Mouse (Mus musculus): ENCODE results near the gene Zfp341. TPM values are rescaled to one million over a fixed set of nuclear protein-coding genes. Genes with fewer than 3 reads are reported as not detected.

Gene Zfp341
- total RNA-seq, 2 experiments from 2014 or later, result 3.3 to 3.6 TPM

- no peak for DNase-seq (ENCODE audit: low spot score in 2 of 2)
Measured at GRCm38 (mm10) chr2:154584931-154585601, 28.0 kb upstream of the Zfp341 start.

GRCm38 (mm10) chr2:154586405-154586804, 26.7 kb upstream of the Zfp341 start:
- DNase-seq (ENCODE audit: low spot score in 2 of 2), result no peak

DNA sequence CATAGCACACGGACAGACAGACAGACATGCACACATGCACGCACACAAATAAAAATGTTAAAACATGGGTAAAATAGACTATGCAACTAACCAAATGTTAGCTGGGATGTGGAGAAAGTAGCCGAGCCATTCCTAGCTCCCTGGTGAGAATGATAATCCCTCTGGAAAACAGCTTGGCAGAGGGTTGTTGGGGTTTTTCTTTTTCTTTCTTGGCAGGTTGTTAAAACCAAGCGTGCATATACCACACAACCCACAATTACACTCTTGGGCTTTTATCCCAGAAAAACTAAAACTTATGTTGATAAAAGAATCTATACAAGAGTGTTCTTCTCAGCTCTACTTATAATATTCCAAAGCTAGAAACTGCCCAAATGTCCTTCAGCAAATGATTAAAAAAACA, 24.0 kb upstream of the Zfp341 start:
- DNase-seq (ENCODE audit: low spot score in 2 of 2), result no peak

DNA sequence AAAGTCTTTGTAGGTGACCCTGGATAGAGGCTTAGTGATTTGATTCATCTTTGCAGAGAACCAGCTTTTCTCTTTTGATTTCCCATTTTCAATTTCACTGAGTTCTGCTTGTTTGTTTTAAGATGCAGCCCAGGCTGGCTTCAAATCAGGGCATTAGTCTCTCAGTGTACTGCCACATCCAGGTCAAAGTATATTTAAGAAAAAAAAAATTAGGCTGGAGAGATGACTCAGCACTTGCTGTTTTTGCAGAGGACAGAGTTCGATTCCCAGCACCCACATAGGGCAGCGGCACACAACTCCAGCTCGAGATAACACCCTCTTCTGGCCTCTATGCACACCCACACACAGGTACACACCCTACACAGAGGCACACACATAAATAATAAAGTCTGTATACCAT, 21.9 kb upstream of the Zfp341 start:
- no peak for DNase-seq (ENCODE audit: low spot score in 2 of 2)

DNA sequence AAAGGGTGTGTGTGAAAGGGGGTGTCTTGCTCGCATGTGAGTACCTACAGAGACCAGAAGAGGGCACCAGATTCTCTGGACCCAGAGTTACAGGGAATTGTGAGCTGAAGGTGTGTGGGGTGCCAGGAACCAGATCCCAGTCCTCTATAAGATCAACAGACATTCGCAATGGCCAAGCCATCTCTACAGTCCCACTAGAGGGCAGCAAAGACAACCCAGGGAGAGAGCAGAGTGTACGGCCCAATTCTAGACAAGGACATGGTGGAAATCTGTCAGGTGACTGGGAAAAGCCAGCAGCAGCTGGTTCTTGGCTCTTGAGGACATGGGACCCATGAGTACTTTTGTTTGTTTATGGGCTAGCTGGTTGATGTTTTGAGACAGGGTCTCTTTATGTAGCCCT, 20.1 kb upstream of the Zfp341 start:
- no peak for DNase-seq (ENCODE audit: low spot score in 2 of 2)

DNA sequence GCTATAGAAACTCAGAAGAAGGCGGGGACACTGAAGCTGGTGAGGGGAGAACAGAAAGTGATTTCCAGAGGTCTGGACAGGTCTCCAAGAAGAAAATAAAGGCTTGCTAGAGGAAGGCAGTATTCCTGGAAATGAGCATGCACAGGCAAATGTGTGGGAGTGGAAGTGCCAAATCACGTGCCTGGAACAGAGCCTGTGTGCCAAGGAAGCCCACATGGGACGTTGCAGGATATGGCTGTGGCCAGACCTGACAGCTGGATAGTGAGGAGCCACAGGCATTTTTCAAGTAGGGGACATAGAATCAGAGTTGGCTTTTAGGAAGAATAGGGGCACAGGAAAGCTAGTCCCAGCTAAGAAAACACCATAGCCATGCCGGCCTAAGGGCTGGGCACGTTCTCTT, 17.3 kb upstream of the Zfp341 start:
- DNase-seq (ENCODE audit: low spot score in 2 of 2), result no peak

GRCm38 (mm10) chr2:154597399-154597798, 15.7 kb upstream of the Zfp341 start:
- DNase-seq (ENCODE audit: low spot score in 2 of 2), result no peak

DNA sequence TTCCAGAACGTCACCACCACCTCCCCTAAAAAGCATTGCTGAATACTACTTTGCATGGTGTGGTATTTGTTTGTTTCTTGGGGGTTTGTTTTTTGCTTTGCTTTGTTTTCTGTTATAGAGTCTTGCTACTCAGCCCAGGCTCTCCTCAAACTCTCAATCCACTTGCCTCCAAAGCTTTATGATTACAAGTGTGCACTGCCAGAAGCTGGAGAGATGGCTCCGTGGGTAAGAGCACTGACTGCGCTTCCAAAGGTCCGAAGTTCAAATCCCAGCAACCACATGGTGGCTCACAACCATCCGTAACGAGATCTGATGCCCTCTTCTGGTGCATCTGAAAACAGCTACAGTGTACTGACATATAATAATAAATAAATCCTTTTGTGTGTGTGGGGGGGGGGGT, 12.5 kb upstream of the Zfp341 start:
- DNase-seq (ENCODE audit: low spot score in 2 of 2), result no peak

- no peak for DNase-seq (ENCODE audit: low spot score in 2 of 2)
Measured at GRCm38 (mm10) chr2:154601324-154601723, 11.8 kb upstream of the Zfp341 start.

DNA sequence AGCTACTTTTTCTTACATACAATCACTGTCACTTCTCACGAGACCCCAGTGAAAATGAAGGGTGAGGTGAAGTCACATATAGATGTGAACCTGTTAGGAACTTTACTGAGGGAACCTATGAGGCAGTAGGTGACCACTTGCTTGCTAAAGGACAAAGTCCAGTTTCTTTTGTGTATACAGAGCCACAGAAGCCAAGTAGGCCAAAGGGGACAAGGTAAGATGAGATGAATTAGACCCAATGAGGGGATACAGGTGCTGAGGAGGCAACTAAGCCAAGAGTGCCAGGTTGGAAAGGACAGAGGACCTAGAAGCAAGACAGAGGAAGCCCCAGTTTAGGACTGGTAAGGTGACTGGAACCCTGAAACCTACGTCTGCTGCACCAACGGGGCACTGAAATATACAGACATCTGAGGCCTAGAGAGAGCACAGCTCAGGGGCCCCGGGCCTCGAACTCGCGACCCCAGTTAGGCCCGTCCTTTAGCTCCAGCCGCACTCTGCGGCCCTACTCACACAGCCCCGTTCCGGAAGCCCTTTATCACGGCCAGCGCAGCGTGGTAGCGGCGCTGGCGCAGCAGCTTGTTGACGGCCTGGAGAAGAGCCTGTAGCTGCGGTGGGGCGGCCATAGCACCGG, 10.0 kb upstream of the Zfp341 start:
- no peak for DNase-seq (ENCODE audit: low spot score in 2 of 2)

DNA sequence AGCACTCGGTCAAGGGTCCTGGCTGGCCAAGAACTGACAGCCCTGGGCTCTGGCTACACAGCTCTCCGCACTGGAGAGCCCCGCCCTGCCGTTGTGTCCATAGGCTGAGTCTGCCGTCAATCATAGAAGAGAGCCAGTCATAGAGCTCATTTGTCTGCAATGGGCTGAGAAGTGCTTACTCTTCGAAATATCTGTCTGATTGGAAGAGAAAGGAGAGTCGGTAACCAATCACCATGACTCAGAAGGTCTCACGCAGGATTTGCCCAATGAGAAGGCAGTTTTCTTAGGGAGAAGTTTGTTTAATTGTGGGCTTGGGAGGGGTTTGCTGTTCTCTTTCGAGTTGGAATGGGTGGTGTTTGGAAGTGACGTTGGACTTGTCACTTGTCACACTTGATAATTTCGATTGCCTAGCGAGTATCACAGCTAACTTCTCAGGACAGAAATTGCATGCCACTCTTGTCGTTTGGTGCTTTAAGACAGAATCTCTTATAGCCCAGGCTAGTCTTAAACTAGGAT, 9.4 kb upstream of the Zfp341 start, which contains the start of gene Pxmp4:
Pxmp4 (minus strand) TSS at position 71 of the 516 bp plus-strand sequence.
- peak; percentile 90 to 96 for DNase-seq (ENCODE audit: low spot score in 2 of 2)

GRCm38 (mm10) chr2:154604156-154604555, 8.9 kb upstream of the Zfp341 start:
- no peak for DNase-seq (ENCODE audit: low spot score in 2 of 2)

- no peak for DNase-seq (ENCODE audit: low spot score in 2 of 2)
Measured at GRCm38 (mm10) chr2:154606965-154607364, 6.1 kb upstream of the Zfp341 start.

- no peak for DNase-seq (ENCODE audit: low spot score in 2 of 2)
Measured at GRCm38 (mm10) chr2:154609050-154609767, 3.9 kb upstream of the Zfp341 start.

DNA sequence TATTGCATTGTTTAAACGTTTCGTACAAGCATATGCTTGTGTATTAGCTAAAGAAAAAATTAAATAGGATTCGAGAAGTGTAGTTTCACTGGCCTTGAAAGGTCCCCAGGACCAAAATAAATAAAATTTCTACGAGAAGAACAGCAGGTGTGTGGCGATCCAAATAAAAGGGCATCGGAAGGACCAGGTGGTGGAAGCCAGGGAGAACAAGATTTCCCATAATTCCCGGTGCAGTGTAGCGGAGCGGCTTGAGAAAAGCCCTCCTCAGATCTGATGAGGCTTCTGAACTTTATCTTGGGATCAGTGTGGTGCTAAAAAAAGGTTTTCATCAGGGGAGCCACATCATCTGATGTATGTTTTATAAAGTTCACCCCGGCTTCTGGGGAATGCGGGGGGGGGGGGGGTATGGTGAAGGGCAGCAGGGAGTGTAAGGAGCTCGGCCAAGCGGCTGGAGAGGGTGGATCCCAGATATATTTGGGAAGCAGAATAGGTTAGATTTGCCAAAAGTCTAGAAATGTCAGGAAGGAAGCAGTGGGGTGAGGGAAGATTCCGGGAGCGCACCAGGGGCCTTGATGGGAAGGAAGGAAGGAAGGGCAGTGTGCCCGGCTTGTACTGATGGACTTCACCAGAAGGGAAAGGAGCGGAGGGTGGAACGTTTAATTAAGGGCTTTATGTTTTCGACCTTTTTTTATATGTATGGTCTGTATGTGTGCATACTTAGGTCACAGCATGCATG, 1.9 kb downstream of the Zfp341 start:
- DNase-seq (ENCODE audit: low spot score in 2 of 2), result no peak

DNA sequence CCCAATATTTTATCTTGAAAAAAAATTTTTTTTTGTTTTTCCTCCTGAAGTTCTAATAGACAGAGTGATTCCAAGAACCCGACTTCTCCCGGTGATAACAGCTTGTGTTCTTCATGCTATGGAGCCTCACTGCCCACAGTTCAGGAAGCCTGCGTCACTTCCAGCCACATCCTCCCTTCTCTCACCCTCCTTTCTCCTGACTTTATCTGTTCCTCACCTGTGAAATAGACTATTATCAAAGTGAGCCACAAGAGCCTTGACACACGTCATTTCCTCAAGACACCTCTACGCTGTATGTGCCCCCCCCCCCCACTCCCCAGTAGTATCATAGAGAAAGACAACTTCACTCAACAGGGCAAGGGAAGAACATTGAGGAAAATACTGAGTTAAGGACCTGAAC, 2.6 kb downstream of the Zfp341 start:
- DNase-seq (ENCODE audit: low spot score in 2 of 2), result no peak

- DNase-seq (ENCODE audit: low spot score in 2 of 2), result no peak
Measured at GRCm38 (mm10) chr2:154617061-154617460, 4.0 kb downstream of the Zfp341 start.

GRCm38 (mm10) chr2:154621684-154622083, 8.6 kb downstream of the Zfp341 start:
- no peak for DNase-seq (ENCODE audit: low spot score in 2 of 2)

DNA sequence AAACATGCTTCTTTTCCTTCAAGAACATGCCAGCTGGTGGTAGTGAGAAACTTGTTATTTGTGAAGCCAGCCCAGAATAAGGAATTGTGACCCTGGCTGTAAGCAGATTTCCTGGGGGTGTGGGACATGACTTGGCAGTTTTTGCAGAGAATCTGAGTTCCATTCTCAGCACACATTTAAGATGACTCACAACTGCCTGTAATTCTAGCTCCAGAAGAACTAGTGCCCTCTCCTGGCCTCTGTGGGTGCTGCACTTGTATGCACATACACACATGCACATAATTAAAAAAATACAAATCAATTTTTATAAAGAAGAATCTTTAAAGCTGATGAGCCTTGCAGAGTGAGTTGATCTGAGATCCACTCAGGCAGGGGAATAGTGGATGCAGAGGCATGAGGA, 11.0 kb downstream of the Zfp341 start:
- no peak for DNase-seq (ENCODE audit: low spot score in 2 of 2)

GRCm38 (mm10) chr2:154630531-154630930, 17.4 kb downstream of the Zfp341 start:
- no peak for DNase-seq (ENCODE audit: low spot score in 2 of 2)

DNA sequence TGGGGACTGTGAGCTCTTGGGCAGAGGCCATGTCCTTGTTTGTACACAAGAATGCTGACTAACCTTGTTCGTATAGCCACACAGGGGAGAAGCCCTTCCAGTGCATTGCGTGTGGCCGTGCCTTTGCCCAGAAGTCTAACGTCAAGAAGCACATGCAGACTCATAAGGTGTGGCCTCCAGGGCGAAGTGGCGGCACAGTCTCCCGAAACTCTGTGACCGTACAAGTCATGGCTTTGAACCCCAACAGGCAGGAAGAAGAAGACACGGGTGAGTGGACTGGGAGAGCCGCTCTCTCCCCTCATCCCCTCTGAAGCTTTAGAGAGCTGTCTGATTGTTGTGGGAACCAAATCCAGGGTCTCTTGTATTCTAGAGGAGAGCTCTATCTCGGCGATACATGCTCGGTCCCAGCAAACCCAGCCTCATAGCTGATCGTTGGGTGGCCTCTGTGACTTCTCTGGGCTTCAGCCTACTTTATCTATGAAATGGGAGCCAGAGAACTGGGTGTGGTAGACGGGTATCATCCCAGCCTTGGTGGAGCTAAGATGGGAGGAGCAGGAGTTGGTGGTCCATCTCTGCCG, 19.2 kb downstream of the Zfp341 start:
- no peak for DNase-seq (ENCODE audit: low spot score in 2 of 2)

Measured in adrenal gland, postnatal 4 days (tissue).